Mouse (Mus musculus) MEL (cell line): Measurements from ENCODE around the gene Gla. TPM values are rescaled to one million over a fixed set of nuclear protein-coding genes. Genes with fewer than 3 reads are reported as not detected.

Source experiments
- DNase-seq: peaks from one replicate; pipeline ENCODE4 v3.0.0; 2011; ENCODE audit warnings: low read depth, low spot score
- H3K27ac ChIP-seq: 2 replicates; pipeline ENCODE4 v1.5.1; 2012; ENCODE audit warnings: low read depth, mild to moderate bottlenecking, control low read depth, low read length, moderate library complexity; ENCODE audit not compliant: control insufficient read depth
- H3K27me3 ChIP-seq, 2 experiments: fragments of 150-350 bp in 1 of 2; sonication (generic) in 1 of 2; 2 replicates each; pipeline ENCODE4 v1.6.1; 2012; ENCODE audit warnings: low read length in 2 of 2, mild to moderate bottlenecking in 2 of 2, improper control_type of control experiment in 1 of 2, moderate library complexity in 1 of 2; ENCODE audit not compliant: insufficient read depth in 2 of 2, control insufficient read depth in 1 of 2
- H3K36me3 ChIP-seq, 2 experiments: 2 replicates each; pipeline ENCODE4 v1.6.1; 2012 to 2014; ENCODE audit warnings: low read length in 2 of 2, improper control_type of control experiment in 1 of 2, inconsistent platforms in 1 of 2, mild to moderate bottlenecking in 1 of 2; ENCODE audit not compliant: insufficient read depth in 2 of 2, control insufficient read depth in 1 of 2
- H3K4me1 ChIP-seq, 2 experiments: fragments of 150-350 bp in 1 of 2; sonication (generic) in 1 of 2; 2 replicates each; pipeline ENCODE4 v1.6.1; 2012; ENCODE audit warnings: low read length in 2 of 2, improper control_type of control experiment in 1 of 2, mild to moderate bottlenecking in 1 of 2; ENCODE audit not compliant: insufficient read depth in 2 of 2, control insufficient read depth in 1 of 2
- H3K4me3 ChIP-seq, 2 experiments: fragments of 150-350 bp in 1 of 2; sonication (generic) in 1 of 2; 2 replicates each; pipeline ENCODE4 v1.5.1; 2012; ENCODE audit warnings: low read depth in 2 of 2, low read length in 2 of 2, mild to moderate bottlenecking in 2 of 2, moderate library complexity in 2 of 2, control low read depth in 1 of 2, improper control_type of control experiment in 1 of 2; ENCODE audit not compliant: control insufficient read depth in 1 of 2, insufficient read depth in 1 of 2
- H3K79me2 ChIP-seq: 2 replicates; pipeline ENCODE4 v1.6.1; 2012; ENCODE audit warnings: mild to moderate bottlenecking, low read length, moderate library complexity; ENCODE audit not compliant: control insufficient read depth, poor library complexity, insufficient read depth
- H3K9ac ChIP-seq: 2 replicates; pipeline ENCODE4 v1.6.1; 2012; ENCODE audit warnings: low read depth, mild to moderate bottlenecking, control low read depth, low read length, moderate library complexity; ENCODE audit not compliant: control insufficient read depth, poor library complexity, severe bottlenecking
- H3K9me3 ChIP-seq: fragments of 150-350 bp; sonication (generic); replicated peaks from 2 replicates; pipeline ENCODE4 v1.6.1; 2012; ENCODE audit warnings: mild to moderate bottlenecking, low read length, improper control_type of control experiment, moderate library complexity; ENCODE audit not compliant: insufficient read depth
- BHLHE40 ChIP-seq: IDR thresholded peaks from 2 replicates; pipeline ENCODE4 v1.6.1; 2012; ENCODE audit warnings: low read depth, mild to moderate bottlenecking, inconsistent platforms, low read length, improper control_type of control experiment, borderline replicate concordance
- CHD1 ChIP-seq: IDR thresholded peaks from 2 replicates; pipeline ENCODE4 v1.6.1; 2012; ENCODE audit warnings: low read depth, mild to moderate bottlenecking, inconsistent platforms, low read length, improper control_type of control experiment
- CHD2 ChIP-seq: IDR thresholded peaks from 2 replicates; pipeline ENCODE4 v1.6.1; 2011; ENCODE audit warnings: low read length, improper control_type of control experiment
- CTCF ChIP-seq, 3 experiments: IDR thresholded peaks in 2 of 3; conservative IDR thresholded peaks in 1 of 3; 2 replicates each; pipeline ENCODE4 v1.5.1; 2011 to 2012; ENCODE audit warnings: low read length in 3 of 3, low read depth in 2 of 3, mild to moderate bottlenecking in 2 of 3, improper control_type of control experiment in 1 of 3, inconsistent platforms in 1 of 3, mixed read lengths in 1 of 3, moderate library complexity in 1 of 3; ENCODE audit not compliant: control insufficient read depth in 1 of 3, insufficient read depth in 1 of 3, poor library complexity in 1 of 3, severe bottlenecking in 1 of 3
- EP300 ChIP-seq, 2 experiments: IDR thresholded peaks; 2 replicates each; pipeline ENCODE4 v1.6.1; 2011; ENCODE audit warnings: improper control_type of control experiment in 2 of 2, low read length in 2 of 2, low read depth in 1 of 2, mild to moderate bottlenecking in 1 of 2
- ETS1 ChIP-seq: IDR thresholded peaks from 2 replicates; pipeline ENCODE4 v1.6.1; 2012; ENCODE audit warnings: low read depth, mild to moderate bottlenecking, inconsistent platforms, low read length, improper control_type of control experiment, moderate library complexity
- MEF2A ChIP-seq: IDR thresholded peaks from 2 replicates; pipeline ENCODE4 v1.6.1; 2014; ENCODE audit warnings: low read depth, mild to moderate bottlenecking, inconsistent platforms, low read length, improper control_type of control experiment; ENCODE audit not compliant: poor library complexity, insufficient replicate concordance, severe bottlenecking; ENCODE audit errors: extremely low read depth
- MYB ChIP-seq: IDR thresholded peaks from 2 replicates; pipeline ENCODE4 v1.6.1; 2011; ENCODE audit warnings: mild to moderate bottlenecking, low read depth, low read length, improper control_type of control experiment
- MYC ChIP-seq: IDR thresholded peaks from 2 replicates; pipeline ENCODE4 v1.6.1; 2011; ENCODE audit warnings: low read depth, mild to moderate bottlenecking, low read length, improper control_type of control experiment, moderate library complexity
- POLR2A ChIP-seq, 2 experiments: IDR thresholded peaks; 2 replicates each; pipeline ENCODE4 v1.6.1; 2011 to 2012; ENCODE audit warnings: low read length in 2 of 2, mild to moderate bottlenecking in 2 of 2, control low read depth in 1 of 2, improper control_type of control experiment in 1 of 2, low read depth in 1 of 2, moderate library complexity in 1 of 2; ENCODE audit not compliant: control insufficient read depth in 1 of 2, insufficient read depth in 1 of 2, poor library complexity in 1 of 2
- POLR2AphosphoS2 ChIP-seq: IDR thresholded peaks from 2 replicates; pipeline ENCODE4 v1.6.1; 2011; ENCODE audit warnings: low read length, improper control_type of control experiment
- POLR2AphosphoS5 ChIP-seq: IDR thresholded peaks from 2 replicates; pipeline ENCODE4 v1.6.1; 2012; ENCODE audit warnings: low read depth, borderline replicate concordance, mild to moderate bottlenecking, inconsistent platforms, low read length, moderate library complexity, mixed read lengths
- SIN3A ChIP-seq: IDR thresholded peaks from 2 replicates; pipeline ENCODE4 v1.6.1; 2012; ENCODE audit warnings: low read length, improper control_type of control experiment, inconsistent platforms
- SMC3 ChIP-seq: IDR thresholded peaks from 2 replicates; pipeline ENCODE4 v1.6.1; 2011; ENCODE audit warnings: low read depth, low read length, improper control_type of control experiment
- TAL1 ChIP-seq: IDR thresholded peaks from 2 replicates; pipeline ENCODE4 v1.6.1; 2012; ENCODE audit warnings: mild to moderate bottlenecking, inconsistent platforms, low read length, moderate library complexity, mixed read lengths
- USF1 ChIP-seq: IDR thresholded peaks from 2 replicates; pipeline ENCODE4 v1.6.1; 2014; ENCODE audit warnings: low read depth, mild to moderate bottlenecking, inconsistent platforms, low read length, improper control_type of control experiment, moderate library complexity
- polyA plus RNA-seq, 2 experiments: library from polyadenylated mRNA; stranded (reverse) in 1 of 2; unstranded in 1 of 2; fragments of >175 nt in 1 of 2; fragments of >200 nt in 1 of 2; gene quantifications; 2 replicates each; pipeline versions ENCODE4 v1.2.1 to v1.2.4; 2012; ENCODE audit warnings: low replicate concordance in 2 of 2, low read depth in 1 of 2; ENCODE audit not compliant: insufficient read length in 2 of 2, insufficient read depth in 1 of 2, missing spikeins in 1 of 2
- total RNA-seq: library from RNA; depleted of rRNA; stranded (reverse); fragments of 300-350 nt; gene quantifications from 2 replicates; pipeline ENCODE4 v1.2.3, GENCODE M21; 2012

Gene Gla
- total and polyA plus RNA-seq, 3 experiments = 10.2 to 17.0 TPM; not detected in 1

GRCm38 (mm10) chrX:134580528-134581305, 20.2 kb downstream of the Gla start:
- peak; percentile 72 for DNase-seq
- Histone ChIP-seq H3K9ac (peak overlapping the region; percentile 90), H3K9me3 (no peaks in the 10 kb centered on the region), H3K79me2 (peaks cover 82% of the 10 kb centered on the region), H3K27ac (peak overlapping the region; percentile 99), H3K36me3 (peaks cover 8 to 57% of the 10 kb centered on the region in 2 experiments), H3K4me1 (peaks cover 29 to 36% of the 10 kb centered on the region in 2 experiments), H3K4me3 (peak overlapping the region; percentile 75 to 85), H3K27me3 (no peaks in the 10 kb centered on the region)
- no peak for TF ChIP-seq CHD2
- no peak for TF ChIP-seq POLR2A (IDR thresholded peaks at IDR 0.05; ENCODE audit: control insufficient read depth in 1 of 2, insufficient read depth in 1 of 2, low read depth in 1 of 2, low read length in 2 of 2, poor library complexity in 1 of 2)
- no peak for TF ChIP-seq MYC
- no peak for TF ChIP-seq SIN3A
- TF ChIP-seq EP300 (IDR thresholded peaks at IDR 0.05; ENCODE audit: low read depth in 1 of 2, low read length in 2 of 2) = no peak
- TF ChIP-seq MYB = no peak

GRCm38 (mm10) chrX:134577896-134578295, 23.0 kb downstream of the Gla start:
- peak overlapping the region; percentile 29 for H3K9ac ChIP-seq
- peaks cover 26 to 45% of the 10 kb centered on the region in 2 experiments for H3K36me3 ChIP-seq
- H3K79me2 ChIP-seq = peaks cover 68% of the 10 kb centered on the region
- no peaks in the 10 kb centered on the region for H3K9me3 ChIP-seq
- H3K4me1 ChIP-seq = peaks cover 23 to 28% of the 10 kb centered on the region in 2 experiments
- peak overlapping the region in 1 of 2 experiments; percentile 27; a peak in 2 of 4 replicates for H3K4me3 ChIP-seq
- H3K27me3 ChIP-seq = no peaks in the 10 kb centered on the region
- TF ChIP-seq TAL1 (no peak), SMC3 (no peak), ETS1 (no peak), CTCF (IDR thresholded peaks at IDR 0.05 in 2 of 3, conservative IDR thresholded peaks at IDR 0.05 in 1 of 3; ENCODE audit: control insufficient read depth in 1 of 3, insufficient read depth in 1 of 3, low read depth in 2 of 3, low read length in 3 of 3, poor library complexity in 1 of 3, severe bottlenecking in 1 of 3) (no peak), POLR2A (IDR thresholded peaks at IDR 0.05; ENCODE audit: control insufficient read depth in 1 of 2, insufficient read depth in 1 of 2, low read depth in 1 of 2, low read length in 2 of 2, poor library complexity in 1 of 2) (no peak), BHLHE40 (no peak), POLR2AphosphoS2 (no peak), MEF2A (no peak), POLR2AphosphoS5 (no peak), CHD1 (no peak), USF1 (no peak)
- TF ChIP-seq, all 39 proteins: peak for 0
- H3K27ac ChIP-seq = peak overlapping the region; percentile 82
- DNase-seq = peak; percentile 86
